Mouse (Mus musculus) NIH3T3 (cell line): Measurements from ENCODE around the gene Klf7.

Source experiments
- DNase-seq: peaks from one replicate; pipeline ENCODE4 v3.0.0-alpha.2; 2012; ENCODE audit warnings: low read depth

Klf7 gene

GRCm38 (mm10) chr1:64020672-64021635, 101.1 kb downstream of the Klf7 start:
- DNase-seq: peak; percentile 73

GRCm38 (mm10) chr1:64019127-64019635, 102.9 kb downstream of the Klf7 start:
- no peak for DNase-seq

GRCm38 (mm10) chr1:64018466-64019077, 103.5 kb downstream of the Klf7 start:
- DNase-seq: no peak

GRCm38 (mm10) chr1:64014091-64014490, 108.0 kb downstream of the Klf7 start:
- DNase-seq: peak; percentile 29

GRCm38 (mm10) chr1:64008994-64009393, 113.1 kb downstream of the Klf7 start:
- no peak for DNase-seq

- no peak for DNase-seq
Observed at GRCm38 (mm10) chr1:64008031-64008430, 114.1 kb downstream of the Klf7 start.

GRCm38 (mm10) chr1:64005194-64005593, 116.9 kb downstream of the Klf7 start:
- peak; percentile 45 for DNase-seq

GRCm38 (mm10) chr1:64003525-64004291, 118.4 kb downstream of the Klf7 start:
- DNase-seq: no peak

- no peak for DNase-seq
Observed at GRCm38 (mm10) chr1:64002036-64002435, 120.0 kb downstream of the Klf7 start.

- DNase-seq: no peak
Observed at GRCm38 (mm10) chr1:64000597-64000996, 121.5 kb downstream of the Klf7 start.

GRCm38 (mm10) chr1:63999481-63999880, 122.6 kb downstream of the Klf7 start:
- DNase-seq: peak; percentile 26

GRCm38 (mm10) chr1:63998901-63999300, 123.2 kb downstream of the Klf7 start:
- DNase-seq: no peak

- peak; percentile 22 for DNase-seq
Observed at GRCm38 (mm10) chr1:63998139-63998538, 123.9 kb downstream of the Klf7 start.

- no peak for DNase-seq
Observed at GRCm38 (mm10) chr1:63995828-63996227, 126.3 kb downstream of the Klf7 start.

- peak; percentile 25 for DNase-seq
Observed at GRCm38 (mm10) chr1:63995137-63995492, 127.0 kb downstream of the Klf7 start.

- DNase-seq: peak; percentile 57
Observed at GRCm38 (mm10) chr1:63994248-63995136, 127.6 kb downstream of the Klf7 start.

- no peak for DNase-seq
Observed at GRCm38 (mm10) chr1:63992506-63992905, 129.6 kb downstream of the Klf7 start.

- DNase-seq: no peak
Observed at GRCm38 (mm10) chr1:63990416-63990815, 131.7 kb downstream of the Klf7 start.

GRCm38 (mm10) chr1:63980733-63981132, 141.3 kb downstream of the Klf7 start:
- DNase-seq: no peak
